Mouse (Mus musculus) CH12F3 (cell line): ENCODE results near the gene Chat.
"Not testable (repeated sequence)": the region's sequence is repeated elsewhere in the genome, so short reads cannot be mapped to it uniquely, and the experiment has no call there.

ENCODE experiments used
- in situ Hi-C: fragments of 300-500 bp; cut with MboI; formaldehyde crosslinking; loops from 2 replicates; pipeline ENCODE4 v1.14.3; 2020; ENCODE audit warnings: low sequenced_read_pairs

Gene Chat

DNA sequence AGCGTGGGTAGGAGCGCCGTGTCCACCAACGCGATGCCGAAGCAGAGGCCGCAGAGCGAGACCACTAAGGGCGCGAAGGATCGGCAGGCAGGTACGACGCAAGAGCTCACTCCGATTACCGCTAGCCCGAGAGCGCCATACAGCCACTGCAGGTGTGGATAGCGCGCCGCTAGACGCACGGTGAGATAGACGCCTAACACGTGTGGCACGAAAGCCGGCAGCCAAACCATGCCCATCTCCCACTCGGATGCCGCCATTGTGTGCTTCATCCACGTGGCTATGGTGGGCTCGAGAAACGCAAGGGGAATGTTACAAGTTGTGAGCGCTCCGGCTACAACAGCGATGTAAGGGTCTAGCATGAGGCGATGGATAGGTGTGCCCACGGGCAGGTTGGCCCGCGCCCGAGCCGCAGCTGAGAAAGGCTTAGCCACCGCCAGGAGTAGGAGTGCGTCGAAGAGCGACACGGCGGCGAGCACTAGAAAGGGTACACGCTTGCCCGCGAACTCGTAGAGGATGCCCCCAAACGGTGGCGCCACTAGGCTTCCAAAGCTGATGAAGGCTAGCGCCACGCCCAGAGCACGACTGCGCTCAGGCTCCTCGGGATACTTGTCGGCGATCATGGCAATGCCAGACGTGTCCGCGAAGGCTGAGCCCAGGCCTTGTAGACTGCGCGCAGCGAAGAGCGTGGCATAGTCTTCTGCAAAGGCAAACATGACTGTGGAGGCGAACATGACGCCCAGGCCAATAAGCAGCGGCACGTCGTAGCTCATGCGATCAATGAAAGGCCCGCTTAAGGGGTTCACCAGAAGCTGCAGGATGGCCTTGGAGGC is 2.4 kb downstream of the Chat start:
- in situ Hi-C loops, result no loop called here

DNA sequence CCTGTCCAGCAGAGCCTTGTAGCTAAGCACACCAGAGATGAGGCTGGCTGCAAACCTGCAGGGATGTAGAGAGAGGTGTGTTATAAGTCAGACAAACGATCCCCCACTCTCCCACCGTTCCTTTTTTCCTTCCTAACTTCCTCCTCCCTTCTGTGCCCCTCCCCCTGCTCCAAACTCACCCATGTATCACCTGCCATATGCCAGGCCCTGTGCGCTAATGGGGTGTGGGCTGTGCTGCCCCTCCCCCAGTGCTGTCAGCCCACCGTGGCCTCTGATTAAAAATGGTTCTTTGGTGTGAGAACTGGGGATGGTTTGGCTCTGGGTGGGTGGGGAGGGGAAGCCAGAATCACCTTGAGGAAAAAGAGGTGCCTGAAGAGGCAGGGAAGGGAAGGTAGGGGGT is 13.2 kb downstream of the Chat start:
- in situ Hi-C loops, result no loop called here

DNA sequence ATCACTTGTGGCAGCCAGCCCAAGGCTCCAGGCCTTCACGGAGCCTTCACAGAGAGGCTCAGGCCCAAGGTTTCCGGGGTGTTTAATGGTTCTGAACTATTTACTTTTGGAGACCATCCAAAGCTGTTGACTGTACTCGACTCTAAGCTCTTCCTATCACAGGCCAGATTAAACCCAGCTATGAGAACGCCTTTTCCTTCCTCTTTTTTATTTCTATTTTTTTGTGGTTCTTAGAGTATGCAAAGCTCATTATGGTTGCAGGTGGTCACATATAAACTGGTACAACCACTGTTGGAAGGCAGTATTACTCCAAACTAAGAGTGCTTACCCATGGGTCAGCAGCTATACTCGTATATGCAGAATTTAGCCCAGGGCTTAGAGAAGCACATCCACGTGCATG is 18.8 kb downstream of the Chat start:
- in situ Hi-C loops, result no loop called here

DNA sequence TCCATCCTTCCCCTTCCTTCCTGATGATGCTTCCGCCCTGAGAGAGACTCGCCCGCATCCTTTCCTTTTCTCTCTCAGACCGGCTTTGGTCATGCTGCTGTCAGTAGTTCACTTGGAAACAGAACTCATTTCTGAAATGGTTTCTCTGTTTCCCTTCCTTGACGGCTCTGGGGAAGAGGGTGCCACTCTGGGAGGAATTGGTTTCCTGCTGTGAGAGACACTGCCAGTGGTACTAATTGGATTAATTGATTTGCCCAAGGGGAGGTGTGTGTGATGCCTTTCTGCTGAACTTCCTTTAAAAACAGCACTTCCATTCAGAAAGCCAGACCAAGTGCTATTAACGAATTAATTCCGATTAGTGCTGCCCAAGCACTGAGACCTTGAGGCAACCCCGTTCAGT is 22.3 kb downstream of the Chat start:
- in situ Hi-C loops, result no loop called here

DNA sequence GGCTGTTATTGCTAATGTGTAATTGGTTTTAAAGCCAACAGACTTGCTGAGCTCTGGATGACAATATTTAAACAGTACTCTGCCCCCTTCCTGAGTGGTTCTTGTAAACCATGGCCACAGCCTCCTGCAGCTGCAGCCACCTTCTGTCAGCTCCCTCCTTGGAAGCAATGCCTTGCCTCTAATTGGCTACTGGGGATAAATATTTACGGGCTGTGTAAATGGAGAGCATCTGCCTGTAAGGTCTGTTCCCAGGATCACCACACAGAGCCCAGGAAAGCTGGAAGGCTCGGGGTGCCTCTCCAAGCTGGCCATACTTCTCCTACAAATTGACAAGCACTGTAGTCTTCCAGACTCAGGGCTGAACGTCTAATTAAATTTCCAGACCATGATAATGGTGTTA is 26.0 kb downstream of the Chat start:
- in situ Hi-C loops, result no loop called here

DNA sequence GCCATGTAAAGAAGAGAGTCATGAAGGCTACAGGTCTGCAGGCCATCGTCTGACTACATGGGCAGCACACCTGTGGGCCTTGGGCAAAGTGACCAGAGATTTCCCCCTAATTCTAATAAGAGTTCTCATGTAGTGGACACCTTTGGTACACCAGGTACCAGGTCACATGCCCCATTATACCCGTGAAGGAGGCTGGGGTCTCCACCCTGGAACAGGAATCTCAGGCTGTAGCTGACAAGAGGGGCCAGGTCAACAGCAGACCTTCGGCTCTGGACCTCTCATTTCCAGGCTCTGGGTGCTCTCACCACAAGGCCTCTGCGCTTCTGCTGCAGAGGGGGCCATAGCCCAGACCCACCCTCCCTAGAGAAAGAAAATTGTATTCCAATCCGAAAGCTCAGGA is 26.5 kb downstream of the Chat start:
- in situ Hi-C loops, result no loop called here

DNA sequence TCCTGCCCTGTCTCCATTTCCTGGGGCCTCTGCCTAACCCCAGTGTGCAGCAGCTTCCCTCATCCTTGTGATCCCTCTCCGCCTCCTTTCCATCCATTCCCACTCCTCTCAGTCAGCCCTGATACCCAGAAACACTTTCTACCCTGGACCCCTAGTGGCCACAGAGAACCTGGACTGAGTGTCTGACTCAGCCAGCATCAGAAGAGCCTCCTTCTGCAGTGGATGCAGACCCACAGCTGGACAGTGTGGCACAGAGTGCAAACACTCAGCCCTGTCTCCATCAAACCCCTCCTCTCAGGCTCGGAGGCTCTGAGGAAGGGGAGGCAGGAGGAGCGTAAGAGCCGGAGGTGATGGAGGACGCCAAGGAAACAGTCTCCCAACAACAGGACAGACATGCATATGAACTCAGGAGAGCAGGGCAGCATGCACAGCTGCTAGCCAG is 28.4 kb downstream of the Chat start:
- in situ Hi-C loops, result no loop called here

DNA sequence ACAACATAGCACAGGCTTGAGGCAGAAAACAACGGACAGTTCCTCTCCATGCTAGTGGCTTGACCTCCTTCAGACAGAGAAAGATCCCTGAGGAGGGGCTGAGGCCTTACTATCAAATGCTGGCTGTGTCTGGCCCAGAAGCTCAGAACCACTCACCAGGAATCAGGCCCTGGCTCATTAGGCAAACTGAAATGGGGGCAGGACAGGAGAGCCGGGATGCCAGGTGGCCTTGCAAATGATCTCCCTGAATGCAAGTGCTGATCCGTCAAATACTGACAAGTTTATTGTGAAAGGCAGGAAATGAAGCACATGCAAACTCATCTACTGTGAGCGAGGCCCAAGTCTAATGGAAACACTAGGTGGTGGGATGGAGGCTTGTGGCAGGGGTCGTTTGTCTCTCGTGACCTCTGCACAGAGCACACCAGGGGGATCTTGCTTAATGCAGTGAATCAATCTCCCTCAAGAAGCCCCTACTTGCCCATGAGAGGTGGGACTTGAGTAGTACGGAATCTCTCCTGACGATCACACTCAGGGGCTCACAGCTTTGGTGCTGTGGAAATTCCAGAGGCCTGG is 36.7 kb downstream of the Chat start:
- in situ Hi-C loops, result no loop called here

DNA sequence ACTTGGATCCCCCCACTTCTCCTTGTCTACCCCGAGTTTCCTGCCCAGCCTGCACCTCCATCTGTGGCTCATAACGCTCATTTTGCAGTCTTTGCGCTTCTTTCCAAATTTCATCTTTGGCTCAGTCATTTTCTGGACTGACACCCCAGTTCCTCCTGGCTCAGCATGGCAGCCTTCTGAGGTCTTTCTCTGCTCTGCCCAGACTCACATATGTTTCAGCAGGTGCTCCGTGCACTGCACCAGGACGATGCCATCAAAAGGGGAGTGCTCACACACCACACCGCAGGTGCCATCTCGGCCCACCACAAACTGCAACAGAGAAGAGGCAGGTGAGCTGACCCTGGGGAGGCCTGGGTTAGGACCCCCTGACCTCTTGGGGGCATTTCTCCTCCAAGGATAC is 41.8 kb downstream of the Chat start:
- in situ Hi-C loops, result no loop called here

DNA sequence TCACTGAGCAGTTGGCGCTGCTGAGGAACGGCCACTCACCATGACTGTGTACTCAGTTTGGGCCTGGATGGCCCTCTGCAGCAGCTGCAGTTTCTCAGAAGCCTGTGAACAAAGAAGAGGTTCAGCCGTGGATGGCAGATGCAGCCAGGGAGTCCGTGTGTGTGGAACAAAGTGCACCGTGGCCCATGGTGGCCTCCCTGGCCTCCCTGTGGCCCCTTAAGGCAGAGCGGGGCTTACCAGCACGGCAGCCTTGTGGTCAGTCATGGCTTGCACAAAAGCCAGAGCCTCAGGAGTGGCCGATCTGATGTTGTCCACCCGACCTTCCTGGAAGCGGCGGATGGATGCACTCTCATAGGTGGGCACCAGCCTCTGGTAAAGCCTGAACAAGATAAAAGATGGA is 47.0 kb downstream of the Chat start:
- in situ Hi-C loops, result no loop called here

DNA sequence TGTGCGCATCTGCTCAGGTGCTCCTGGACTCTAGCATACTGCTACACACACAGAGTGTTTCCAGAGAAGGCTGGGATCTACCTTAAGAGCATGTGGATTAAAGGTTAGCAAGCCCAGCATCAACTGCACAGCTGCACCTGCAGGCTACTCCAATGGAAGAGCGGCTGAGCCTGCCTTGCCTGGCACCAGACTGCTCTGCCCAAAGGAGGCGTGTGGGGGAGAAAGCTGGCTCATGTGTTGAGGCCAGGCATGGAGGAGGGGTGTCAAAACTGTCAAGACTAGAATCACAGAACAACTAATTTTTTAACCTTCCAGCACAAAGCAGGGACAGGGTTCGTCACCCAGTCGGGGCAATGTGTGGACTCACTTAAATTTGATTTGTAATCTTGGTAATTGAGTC is 53.7 kb downstream of the Chat start:
- in situ Hi-C loops, result no loop called here

DNA sequence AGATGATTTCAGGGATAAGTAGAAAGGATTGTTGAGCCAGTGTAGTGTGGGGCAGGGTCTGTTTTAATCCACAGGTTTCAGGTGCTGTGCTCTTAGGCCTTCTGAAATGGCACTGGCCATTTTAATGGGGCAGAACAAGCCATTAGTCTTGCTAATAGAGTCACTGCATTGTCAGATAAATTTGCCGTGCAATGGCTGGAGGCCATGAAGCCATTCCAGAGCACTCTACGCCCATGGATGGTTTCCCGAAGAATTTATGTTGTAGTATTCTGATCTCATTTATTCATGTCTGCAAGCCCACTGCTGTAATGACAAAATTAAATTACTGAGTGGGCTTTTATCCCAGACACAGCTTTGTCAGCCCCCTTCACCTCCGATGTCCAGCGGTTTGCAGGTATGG is 55.7 kb downstream of the Chat start:
- in situ Hi-C loops, result no loop called here

DNA sequence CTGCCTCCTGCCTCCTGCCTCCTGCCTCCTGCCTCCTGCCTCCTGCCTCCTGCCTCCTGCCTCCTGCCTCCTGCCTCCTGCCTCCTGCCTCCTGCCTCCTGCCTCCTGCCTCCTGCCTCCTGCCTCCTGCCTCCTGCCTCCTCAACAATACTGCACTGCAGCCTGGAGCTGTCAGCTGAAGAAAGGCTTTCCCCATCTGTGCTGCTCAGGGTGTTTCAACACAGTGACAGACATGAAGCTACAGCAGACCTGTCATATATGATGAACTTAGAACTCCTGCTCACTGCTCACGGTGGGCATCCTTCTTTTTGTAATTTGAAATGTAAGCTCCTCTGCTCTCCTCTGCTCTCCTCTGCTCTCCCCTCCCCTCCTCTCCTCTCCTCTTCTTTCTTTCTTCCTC is 60.4 kb downstream of the Chat start:
- in situ Hi-C loops, result not testable (repeated sequence)

DNA sequence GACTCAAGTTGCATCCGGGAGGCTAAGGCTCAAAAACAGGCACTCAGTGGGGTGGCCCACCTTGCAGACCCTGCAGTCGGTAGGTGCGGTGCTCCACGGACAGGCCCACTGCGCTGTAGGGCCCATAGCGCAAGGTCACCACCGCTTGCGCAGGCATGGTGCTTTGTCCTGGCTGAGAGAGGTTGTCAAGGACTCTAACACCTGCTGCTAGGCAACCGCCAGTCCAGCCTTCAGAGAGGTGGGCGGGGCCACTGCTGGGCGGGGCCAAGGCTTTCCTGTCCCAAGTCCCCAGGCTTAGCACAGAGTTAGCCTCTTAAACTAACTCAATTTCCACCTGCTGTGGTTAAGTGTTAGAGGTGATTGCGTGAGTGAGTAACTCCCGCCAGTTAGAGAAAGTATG is 77.6 kb downstream of the Chat start, which contains the start of gene 1700024G13Rik:
Gene 1700024G13Rik (minus strand): TSS at position 196 of the 400 bp plus-strand sequence.
- in situ Hi-C loops, result no loop called here

DNA sequence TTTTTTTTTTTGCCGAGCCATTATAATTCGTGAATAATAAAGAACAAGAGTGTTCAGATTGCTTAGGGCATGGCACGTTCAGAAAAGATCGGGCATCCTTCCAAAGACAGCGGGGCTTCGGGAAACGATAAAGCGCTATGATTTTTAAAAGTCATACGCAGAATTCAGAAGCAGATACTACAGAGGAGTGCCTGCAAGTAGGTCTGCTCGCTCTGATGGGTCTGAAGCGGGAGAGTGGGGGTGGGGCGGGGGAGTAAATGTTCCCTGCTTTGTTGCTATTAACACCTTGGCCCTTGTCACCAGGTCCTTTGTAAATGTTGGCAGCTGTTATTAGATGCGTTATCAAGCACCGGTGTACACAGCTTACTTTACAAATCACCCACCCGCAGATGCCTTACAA is 84.2 kb downstream of the Chat start:
- in situ Hi-C loops, result no loop called here

DNA sequence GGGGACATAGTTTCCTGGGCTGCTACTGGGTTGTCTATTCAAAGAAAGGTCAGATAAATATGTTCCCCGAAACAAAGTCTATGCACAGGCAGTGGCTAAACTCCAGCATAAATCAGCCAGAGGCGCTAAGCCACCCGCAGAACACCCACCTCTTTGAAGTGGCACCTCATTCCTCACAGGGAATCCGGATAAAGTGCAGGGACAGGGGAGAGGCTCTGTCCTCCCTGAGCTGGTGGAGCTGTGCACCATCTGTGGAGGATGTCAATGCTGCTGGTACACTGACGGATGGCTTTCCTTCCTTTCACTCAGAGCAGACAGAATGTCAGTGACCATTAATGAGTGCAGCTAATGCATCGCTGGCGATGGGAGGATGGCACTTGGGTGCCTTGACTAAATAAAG is 84.7 kb downstream of the Chat start:
- in situ Hi-C loops, result no loop called here

DNA sequence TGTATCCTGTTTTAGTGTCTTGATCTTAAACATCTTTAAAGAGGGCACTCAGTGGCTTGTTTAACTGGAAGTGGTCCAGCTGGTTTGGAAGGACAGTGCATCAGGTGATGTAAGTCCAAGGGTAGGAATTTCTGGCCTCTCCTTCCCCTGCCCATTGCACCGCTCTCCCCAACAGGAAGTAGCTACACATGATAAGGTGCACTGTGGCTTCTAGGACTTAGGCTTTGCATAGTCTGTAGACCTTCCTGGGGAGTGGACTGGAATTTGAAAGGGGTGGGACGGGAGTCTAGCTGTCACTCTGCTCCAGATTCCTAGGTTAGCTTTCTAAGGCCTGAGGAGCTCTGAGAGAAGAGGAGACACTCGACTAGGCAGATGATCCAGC is 85.7 kb downstream of the Chat start:
- in situ Hi-C loops, result no loop called here

DNA sequence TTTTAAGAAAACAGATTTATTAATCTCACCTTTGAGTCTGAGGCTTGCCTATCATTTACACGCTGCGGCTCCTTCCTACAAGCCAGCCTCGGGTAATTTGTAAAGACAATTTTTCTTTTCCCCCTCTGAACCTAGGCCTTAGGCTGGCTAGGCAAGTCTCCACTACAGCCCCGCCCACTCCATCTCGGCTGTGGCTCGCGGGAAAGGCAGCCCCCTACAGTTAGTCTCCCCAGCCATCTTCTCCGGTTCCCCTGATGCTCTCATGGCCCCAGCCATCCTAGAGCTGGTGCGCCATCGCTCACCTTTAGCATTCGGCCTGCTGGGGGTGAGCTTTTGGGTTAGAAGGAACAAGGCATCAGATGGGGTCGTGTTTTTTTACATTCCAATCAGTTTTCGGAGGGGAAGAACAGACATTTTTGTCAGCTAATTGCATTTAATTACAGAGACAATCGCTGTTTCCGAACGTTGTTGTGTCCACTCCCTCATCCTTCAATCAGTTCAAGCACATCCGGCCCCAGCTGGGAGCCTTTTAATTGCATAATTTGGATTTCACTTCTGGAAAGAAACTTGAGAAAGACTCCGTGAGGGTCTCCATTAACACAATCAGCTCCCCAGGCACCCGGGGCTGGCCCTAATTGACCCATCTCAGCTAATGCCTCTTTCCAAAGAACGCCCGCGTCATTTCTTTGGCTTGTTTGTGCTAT is 86.2 kb downstream of the Chat start:
- in situ Hi-C loops, result no loop called here

DNA sequence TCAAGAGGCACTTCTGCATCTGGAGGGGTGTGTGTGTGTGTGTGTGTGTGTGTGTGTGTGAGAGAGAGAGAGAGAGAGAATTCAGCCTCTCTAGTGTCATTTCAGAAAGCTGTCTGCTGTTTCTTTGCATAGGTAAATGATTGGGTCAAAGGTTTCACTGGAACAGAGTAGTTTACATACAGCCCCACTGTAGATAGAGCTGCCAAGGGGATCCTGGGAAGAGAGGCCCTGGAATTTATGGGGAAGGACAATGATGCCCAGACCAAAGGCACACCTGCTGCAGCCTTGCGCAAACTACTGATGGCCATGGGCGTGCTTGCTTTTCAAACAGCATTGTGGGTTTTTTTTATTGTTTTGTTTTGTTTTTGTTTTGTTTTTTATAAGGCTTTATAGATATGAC is 93.3 kb downstream of the Chat start:
- in situ Hi-C loops, result no loop called here

DNA sequence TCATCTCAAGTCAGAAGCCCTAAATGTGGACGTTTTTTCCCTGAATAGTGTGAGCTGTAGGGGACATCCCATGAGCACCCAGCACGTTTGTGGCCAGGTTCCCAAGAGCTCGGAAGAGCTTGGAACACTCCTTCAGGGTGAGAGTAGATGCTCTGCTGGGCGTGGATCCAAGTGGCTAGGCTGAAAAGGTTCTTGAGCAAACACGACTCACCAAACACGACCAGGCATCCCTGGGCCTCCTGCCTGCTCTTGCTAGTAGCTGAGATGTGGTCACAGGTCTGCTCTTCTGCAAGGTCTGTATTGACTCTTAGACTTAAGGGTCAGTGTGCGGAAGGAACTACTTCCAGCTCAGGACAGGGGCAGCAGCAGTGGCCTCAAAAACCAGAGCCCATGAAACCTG is 96.0 kb downstream of the Chat start:
- in situ Hi-C loops, result no loop called here

DNA sequence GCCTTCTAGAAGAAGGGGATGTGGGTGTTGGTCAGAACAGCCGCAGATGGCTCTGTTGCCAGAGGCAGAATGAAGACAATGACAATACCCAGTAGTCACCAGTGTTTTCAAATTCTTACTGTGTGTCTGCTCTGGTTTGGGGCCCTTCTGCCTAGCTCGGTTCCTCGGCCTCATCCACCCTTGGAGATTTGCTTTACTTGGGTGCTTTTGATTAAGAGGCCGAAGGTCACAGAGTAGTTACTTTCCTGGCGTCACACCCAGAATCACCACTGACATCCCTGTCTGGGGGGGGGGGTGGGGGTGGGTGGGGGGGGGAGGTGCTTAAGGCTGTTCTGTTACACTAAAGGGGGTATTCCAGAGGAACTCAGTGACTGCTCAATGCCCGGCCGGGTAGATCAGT is 101.4 kb downstream of the Chat start:
- in situ Hi-C loops, result no loop called here
